Mouse (Mus musculus) CH12.LX (cell line): ENCODE measurements at regions not wholly inside any gene's neighbourhood (a gene's known extent, or its start where the extent isn't known, plus 50 kb on each side); places are given as distances from the start of the nearest gene placed in this dataset.

Experiments used
- DNase-seq: peaks from one replicate; pipeline ENCODE4 v3.0.0-alpha.2; 2013; ENCODE audit errors: extremely low read depth
- H3K27ac ChIP-seq: 2 replicates; pipeline ENCODE4 v1.5.1; 2012; ENCODE audit warnings: low read depth, mild to moderate bottlenecking, control low read depth, moderate library complexity; ENCODE audit not compliant: insufficient read depth
- H3K27me3 ChIP-seq: replicated peaks from 2 replicates; pipeline ENCODE3; 2012; ENCODE audit warnings: inconsistent platforms
- H3K36me3 ChIP-seq, 2 experiments: replicated peaks in 1 of 2; 2 replicates each; pipeline versions ENCODE3 to v1.6.1; 2012; ENCODE audit warnings: inconsistent platforms in 1 of 2, low read length in 1 of 2, mild to moderate bottlenecking in 1 of 2, mixed read lengths in 1 of 2, moderate library complexity in 1 of 2; ENCODE audit not compliant: control insufficient read depth in 1 of 2, insufficient read depth in 1 of 2
- H3K4me1 ChIP-seq, 2 experiments: 2 replicates each; pipeline ENCODE4 v1.6.1; 2012; ENCODE audit warnings: inconsistent platforms in 1 of 2, moderate library complexity in 1 of 2; ENCODE audit not compliant: insufficient read depth in 2 of 2, control insufficient read depth in 1 of 2
- H3K4me2 ChIP-seq: 2 replicates; pipeline ENCODE4 v1.6.1; 2012; ENCODE audit warnings: low read depth, mild to moderate bottlenecking, control low read depth; ENCODE audit not compliant: poor library complexity, insufficient read depth, severe bottlenecking
- H3K4me3 ChIP-seq, 3 experiments: fragments of 150-350 bp in 1 of 3; sonication (generic) in 1 of 3; replicated peaks in 1 of 3; 2 replicates each; pipeline versions ENCODE3 to v1.5.1; 2011 to 2012; ENCODE audit warnings: low read depth in 2 of 3, low read length in 2 of 3, mild to moderate bottlenecking in 2 of 3, moderate library complexity in 2 of 3, control low read depth in 1 of 3, improper control_type of control experiment in 1 of 3, inconsistent platforms in 1 of 3, mixed read lengths in 1 of 3; ENCODE audit not compliant: poor library complexity in 1 of 3
- H3K79me2 ChIP-seq: replicated peaks from 2 replicates; pipeline ENCODE4 v1.6.1; 2012; ENCODE audit warnings: mild to moderate bottlenecking, moderate library complexity; ENCODE audit not compliant: control insufficient read depth, poor library complexity, insufficient read depth, severe bottlenecking; ENCODE audit errors: extremely low read depth
- H3K9ac ChIP-seq: 2 replicates; pipeline ENCODE4 v1.6.1; 2012; ENCODE audit warnings: low read depth, mild to moderate bottlenecking, control low read depth, moderate library complexity; ENCODE audit not compliant: insufficient read depth
- H3K9me3 ChIP-seq: replicated peaks from 2 replicates; pipeline ENCODE3; 2012; ENCODE audit warnings: low read length, inconsistent platforms, mixed read lengths
- BHLHE40 ChIP-seq: IDR thresholded peaks from 2 replicates; pipeline ENCODE4 v1.6.1; 2011; ENCODE audit warnings: mild to moderate bottlenecking, low read depth, low read length, improper control_type of control experiment
- CHD2 ChIP-seq: IDR thresholded peaks from 2 replicates; pipeline ENCODE4 v1.6.1; 2011; ENCODE audit warnings: low read length, improper control_type of control experiment
- E2F4 ChIP-seq: IDR thresholded peaks from 2 replicates; pipeline ENCODE4 v1.6.1; 2011; ENCODE audit warnings: low read depth, low read length, improper control_type of control experiment; ENCODE audit not compliant: insufficient replicate concordance
- EP300 ChIP-seq: IDR thresholded peaks from 2 replicates; pipeline ENCODE4 v1.6.1; 2011; ENCODE audit warnings: low read length, improper control_type of control experiment
- ETS1 ChIP-seq: conservative IDR thresholded peaks from 2 replicates; pipeline ENCODE4 v1.6.1; 2012; ENCODE audit warnings: low read depth, mild to moderate bottlenecking, inconsistent platforms, low read length, improper control_type of control experiment, moderate library complexity
- HCFC1 ChIP-seq: IDR thresholded peaks from 2 replicates; pipeline ENCODE4 v1.6.1; 2012; ENCODE audit warnings: low read depth, mild to moderate bottlenecking, inconsistent platforms, low read length, improper control_type of control experiment
- IRF4 ChIP-seq: IDR thresholded peaks from 2 replicates; pipeline ENCODE4 v1.6.1; 2014; ENCODE audit warnings: low read depth, mild to moderate bottlenecking, inconsistent platforms, low read length, improper control_type of control experiment
- JUN ChIP-seq: IDR thresholded peaks from 2 replicates; pipeline ENCODE4 v1.6.1; 2011; ENCODE audit warnings: low read depth, mild to moderate bottlenecking, low read length, improper control_type of control experiment, moderate library complexity; ENCODE audit not compliant: insufficient read depth
- JUND ChIP-seq: conservative IDR thresholded peaks from 2 replicates; pipeline ENCODE4 v1.6.1; 2011; ENCODE audit warnings: low read depth, low read length, improper control_type of control experiment
- KAT2A ChIP-seq: IDR thresholded peaks from 2 replicates; pipeline ENCODE4 v1.6.1; 2012; ENCODE audit warnings: low read length, improper control_type of control experiment, inconsistent platforms; ENCODE audit not compliant: insufficient replicate concordance
- MAX ChIP-seq: IDR thresholded peaks from 2 replicates; pipeline ENCODE4 v1.6.1; 2011; ENCODE audit warnings: low read length, improper control_type of control experiment
- MAZ ChIP-seq: IDR thresholded peaks from 2 replicates; pipeline ENCODE4 v1.6.1; 2012; ENCODE audit warnings: low read depth, mild to moderate bottlenecking, inconsistent platforms, low read length, improper control_type of control experiment, moderate library complexity
- NRF1 ChIP-seq: IDR thresholded peaks from 2 replicates; pipeline ENCODE4 v1.6.1; 2014; ENCODE audit warnings: low read depth, mild to moderate bottlenecking, inconsistent platforms, low read length, improper control_type of control experiment, moderate library complexity
- RAD21 ChIP-seq: IDR thresholded peaks from 2 replicates; pipeline ENCODE4 v1.6.1; 2011; ENCODE audit warnings: low read depth, mild to moderate bottlenecking, low read length, improper control_type of control experiment, moderate library complexity
- TBP ChIP-seq: conservative IDR thresholded peaks from 2 replicates; pipeline ENCODE4 v1.6.1; 2011; ENCODE audit warnings: low read depth, low read length, improper control_type of control experiment
- UBTF ChIP-seq: IDR thresholded peaks from 2 replicates; pipeline ENCODE4 v1.6.1; 2012; ENCODE audit warnings: low read depth, mild to moderate bottlenecking, inconsistent platforms, low read length, improper control_type of control experiment, moderate library complexity
- USF1 ChIP-seq: IDR thresholded peaks from 2 replicates; pipeline ENCODE4 v1.6.1; 2014; ENCODE audit warnings: low read depth, mild to moderate bottlenecking, inconsistent platforms, low read length, improper control_type of control experiment
- ZC3H11A ChIP-seq: IDR thresholded peaks from 2 replicates; pipeline ENCODE4 v1.6.1; 2012; ENCODE audit warnings: low read depth, mild to moderate bottlenecking, inconsistent platforms, low read length, improper control_type of control experiment
- ZMIZ1 ChIP-seq: IDR thresholded peaks from 2 replicates; pipeline ENCODE4 v1.6.1; 2012; ENCODE audit warnings: low read depth, mild to moderate bottlenecking, inconsistent platforms, low read length, improper control_type of control experiment
- ZNF384 ChIP-seq: IDR thresholded peaks from 2 replicates; pipeline ENCODE4 v1.6.1; 2012; ENCODE audit warnings: low read depth, low read length, improper control_type of control experiment, inconsistent platforms
- dilution Hi-C: fragments of 300-500 bp; cut with MboI; formaldehyde crosslinking; loops from 2 replicates; pipeline ENCODE4 v1.14.3; 2020; ENCODE audit warnings: low sequenced_read_pairs; ENCODE audit not compliant: extremely low pct_unique_long_range_greater_than_20kb, extremely low pct_ligation_motif_present
- in situ Hi-C: fragments of 300-500 bp; cut with MboI; formaldehyde crosslinking; loops from 3 replicates; pipeline ENCODE4 v1.14.3; 2019; ENCODE audit warnings: low sequenced_read_pairs, low pct_ligation_motif_present, low pct_unique_long_range_greater_than_20kb, mixed read lengths

- no peak for DNase-seq
- dilution Hi-C loops: no loop called here
- no peak overlapping the region for H3K4me3 ChIP-seq
These were observed 188.2 kb upstream of the Ankrd55 start for GRCm38 (mm10) chr13:112099953-112100591.

GRCm38 (mm10) chr13:112100592-112101420 lies 187.4 kb upstream of the Ankrd55 start:
- no peaks in the 10 kb centered on the region for H3K9me3 ChIP-seq
- H3K27me3 ChIP-seq: no peaks in the 10 kb centered on the region
- H3K4me3 ChIP-seq: no peak overlapping the region
- H3K9ac ChIP-seq: no peak overlapping the region
- DNase-seq: no peak
- no peak overlapping the region for H3K27ac ChIP-seq
- no peaks in the 10 kb centered on the region for H3K4me1 ChIP-seq
- no peak overlapping the region for H3K4me2 ChIP-seq
- in situ Hi-C loops: no loop called here
- TF ChIP-seq MAZ (no peak), ETS1 (no peak)
- TF ChIP-seq, all 38 proteins: peak for 0
- no peaks in the 10 kb centered on the region for H3K36me3 ChIP-seq
- dilution Hi-C loops: no loop called here
- H3K79me2 ChIP-seq: no peaks in the 10 kb centered on the region

More at GRCm38 (mm10) chr13:112099953-112100591, 188.2 kb upstream of the Ankrd55 start:
- in situ Hi-C loops: no loop called here
- Histone ChIP-seq H3K4me2 (no peak overlapping the region), H3K36me3 (no peaks in the 10 kb centered on the region), H3K9me3 (no peaks in the 10 kb centered on the region), H3K9ac (no peak overlapping the region), H3K79me2 (no peaks in the 10 kb centered on the region), H3K4me1 (no peaks in the 10 kb centered on the region), H3K27ac (no peak overlapping the region), H3K27me3 (no peaks in the 10 kb centered on the region)
- peak; percentile 76 for TF ChIP-seq ZNF384
- TF ChIP-seq JUND: no peak
- TF ChIP-seq ETS1: no peak
- TF ChIP-seq CHD2: no peak
- TF ChIP-seq RAD21: no peak
- TF ChIP-seq UBTF: no peak

GRCm38 (mm10) chr13:112101421-112101756 lies 186.9 kb upstream of the Ankrd55 start:
- Histone ChIP-seq H3K4me3 (no peak overlapping the region), H3K27me3 (no peaks in the 10 kb centered on the region), H3K9ac (no peak overlapping the region), H3K27ac (no peak overlapping the region), H3K9me3 (no peaks in the 10 kb centered on the region), H3K4me1 (no peaks in the 10 kb centered on the region), H3K36me3 (no peaks in the 10 kb centered on the region), H3K79me2 (no peaks in the 10 kb centered on the region), H3K4me2 (no peak overlapping the region)
- dilution Hi-C loops: no loop called here
- DNase-seq: no peak
- no peak for TF ChIP-seq TBP
- no peak for TF ChIP-seq JUND
- no peak for TF ChIP-seq CHD2
- TF ChIP-seq BHLHE40: no peak
- no peak for TF ChIP-seq IRF4
- no peak for TF ChIP-seq KAT2A
- TF ChIP-seq EP300: no peak
- no peak for TF ChIP-seq ZMIZ1
- TF ChIP-seq USF1: no peak
- no peak for TF ChIP-seq MAZ
- TF ChIP-seq HCFC1: no peak
- no peak for TF ChIP-seq NRF1
- TF ChIP-seq MAX: no peak
- TF ChIP-seq E2F4: no peak
- no peak for TF ChIP-seq ZC3H11A
- no peak for TF ChIP-seq JUN
- TF ChIP-seq, all 38 proteins: peak for 0
- in situ Hi-C loops: no loop called here
